Mouse (Mus musculus) limb, embryonic 15.5 days (tissue): ENCODE measurements around the gene Dram1. TPM values are rescaled to one million over a fixed set of nuclear protein-coding genes. Genes with fewer than 3 reads are reported as not detected.
"Not testable (repeated sequence)": the region's sequence is repeated elsewhere in the genome, so short reads cannot be mapped to it uniquely, and the experiment has no call there.

Experiments used
- ATAC-seq: fragments of 200-750 bp; cut with Nextera tagmentation; 2 replicates; pipeline ENCODE4 v1.8.0; 2017; ENCODE audit warnings: low read depth, moderate TSS enrichment; ENCODE audit not compliant: insufficient number of reproducible peaks, low FRiP score, low TSS enrichment
- H3K27ac ChIP-seq: fragments of 300-500 bp; sonication (generic); 2 replicates; pipeline ENCODE4 v1.5.1; 2015; ENCODE audit warnings: moderate library complexity, mild to moderate bottlenecking, inconsistent platforms
- H3K27me3 ChIP-seq: fragments of 300-500 bp; sonication (generic); 2 replicates; pipeline ENCODE4 v1.6.1; 2015; ENCODE audit warnings: inconsistent platforms
- H3K36me3 ChIP-seq: fragments of 300-500 bp; sonication (generic); 2 replicates; pipeline ENCODE4 v1.6.1; 2015; ENCODE audit warnings: inconsistent platforms
- H3K4me1 ChIP-seq: fragments of 300-500 bp; sonication (generic); 2 replicates; pipeline ENCODE4 v1.6.1; 2015; ENCODE audit warnings: inconsistent platforms
- H3K4me2 ChIP-seq: fragments of 300-500 bp; sonication (generic); 2 replicates; pipeline ENCODE4 v1.6.1; 2015; ENCODE audit warnings: mild to moderate bottlenecking, inconsistent platforms
- H3K4me3 ChIP-seq: fragments of 300-500 bp; sonication (generic); 2 replicates; pipeline ENCODE4 v1.5.1; 2015; ENCODE audit warnings: mild to moderate bottlenecking, inconsistent platforms
- H3K9ac ChIP-seq: fragments of 300-500 bp; sonication (generic); 2 replicates; pipeline ENCODE4 v1.6.1; 2015; ENCODE audit warnings: inconsistent platforms
- H3K9me3 ChIP-seq: fragments of 300-500 bp; sonication (generic); 2 replicates; pipeline ENCODE4 v1.6.1; 2016; ENCODE audit warnings: inconsistent platforms
- WGBS: fragments of 180-500 bp; shearing (Covaris S2); methylation state at CpG from one replicate; pipeline ENCODE4 v1.1.7; 2015; 5-methylcytosine and 5-hydroxymethylcytosine counted together
- polyA plus RNA-seq: library from polyadenylated mRNA; unstranded; fragments of >200 nt; fragmentation: Nextera tagmentation; extraction: Ambion mirVana; gene quantifications from 2 replicates; pipeline ENCODE4 v1.2.1, GENCODE M21; 2015

Dram1 gene
- polyA plus RNA-seq, 1 experiment from 2014 or later = 1.5 TPM

GRCm38 (mm10) chr10:88383479-88383878, 4.6 kb upstream of the Dram1 start:
- Histone ChIP-seq H3K9ac (no peak overlapping the region), H3K27ac (no peak overlapping the region), H3K4me3 (no peak overlapping the region), H3K4me1 (peaks cover 18% of the 10 kb centered on the region), H3K36me3 (no peaks in the 10 kb centered on the region), H3K4me2 (no peak overlapping the region), H3K27me3 (no peaks in the 10 kb centered on the region), H3K9me3 (no peaks in the 10 kb centered on the region)
- no peak for ATAC-seq
- 69% methylated on average over 4 of the region's 4 CpGs for WGBS

GRCm38 (mm10) chr10:88382009-88382408, 3.1 kb upstream of the Dram1 start:
- H3K9ac ChIP-seq = no peak overlapping the region
- WGBS = 49% methylated on average over 6 of the region's 6 CpGs

GRCm38 (mm10) chr10:88381286-88381685, 2.4 kb upstream of the Dram1 start:
- no peak overlapping the region for H3K4me2 ChIP-seq
- peaks cover 18% of the 10 kb centered on the region for H3K4me1 ChIP-seq
- no peak overlapping the region for H3K4me3 ChIP-seq
- 80% methylated on average over 4 of the region's 4 CpGs for WGBS
- no peak for ATAC-seq
- H3K27me3 ChIP-seq = no peaks in the 10 kb centered on the region
- no peak overlapping the region for H3K27ac ChIP-seq
- no peaks in the 10 kb centered on the region for H3K9me3 ChIP-seq
- no peaks in the 10 kb centered on the region for H3K36me3 ChIP-seq
- no peak overlapping the region for H3K9ac ChIP-seq

More at GRCm38 (mm10) chr10:88382009-88382408, 3.1 kb upstream of the Dram1 start:
- Histone ChIP-seq H3K9me3 (no peaks in the 10 kb centered on the region), H3K27me3 (no peaks in the 10 kb centered on the region), H3K4me2 (no peak overlapping the region), H3K27ac (no peak overlapping the region), H3K36me3 (no peaks in the 10 kb centered on the region), H3K4me3 (no peak overlapping the region), H3K4me1 (peaks cover 18% of the 10 kb centered on the region)
- ATAC-seq = no peak

- H3K27me3 ChIP-seq = no peaks in the 10 kb centered on the region
- H3K4me2 ChIP-seq = peak overlapping the region; percentile 89
- no peak overlapping the region for H3K27ac ChIP-seq
- H3K9ac ChIP-seq = no peak overlapping the region
- H3K4me1 ChIP-seq = peaks cover 18% of the 10 kb centered on the region
- H3K36me3 ChIP-seq = no peaks in the 10 kb centered on the region
- H3K9me3 ChIP-seq = no peaks in the 10 kb centered on the region
- peak overlapping the region; percentile 86 for H3K4me3 ChIP-seq
- ATAC-seq = no peak
- 35% methylated on average over 14 of the region's 14 CpGs for WGBS
These were observed 1.7 kb upstream of the Dram1 start for GRCm38 (mm10) chr10:88380430-88381060.

GRCm38 (mm10) chr10:88380002-88380401, 1.1 kb upstream of the Dram1 start:
- no peak for ATAC-seq
- 2% methylated on average over 11 of the region's 11 CpGs for whole genome bisulfite sequencing

GRCm38 (mm10) chr10:88377666-88378065, 1.2 kb downstream of the Dram1 start:
- no peak overlapping the region for H3K4me2 ChIP-seq
- WGBS = 86% methylated on average over 4 of the region's 4 CpGs
- no peaks in the 10 kb centered on the region for H3K9me3 ChIP-seq
- no peak overlapping the region for H3K9ac ChIP-seq
- ATAC-seq = no peak
- H3K27me3 ChIP-seq = no peaks in the 10 kb centered on the region
- no peak overlapping the region for H3K27ac ChIP-seq
- H3K4me3 ChIP-seq = no peak overlapping the region
- H3K4me1 ChIP-seq = peaks cover 18% of the 10 kb centered on the region
- H3K36me3 ChIP-seq = no peaks in the 10 kb centered on the region

More at GRCm38 (mm10) chr10:88380002-88380401, 1.1 kb upstream of the Dram1 start:
- Histone ChIP-seq H3K36me3 (no peaks in the 10 kb centered on the region), H3K9me3 (no peaks in the 10 kb centered on the region), H3K4me2 (peak overlapping the region; percentile 89), H3K27me3 (no peaks in the 10 kb centered on the region), H3K4me3 (peak overlapping the region; percentile 86), H3K9ac (peak overlapping the region; percentile 63; the same call in 1 of the 2 replicates), H3K27ac (no peak overlapping the region), H3K4me1 (peaks cover 18% of the 10 kb centered on the region)

GRCm38 (mm10) chr10:88376770-88377169, 2.1 kb downstream of the Dram1 start:
- H3K27me3 ChIP-seq = no peaks in the 10 kb centered on the region
- H3K9ac ChIP-seq = no peak overlapping the region
- ATAC-seq = no peak
- no peaks in the 10 kb centered on the region for H3K36me3 ChIP-seq
- no peak overlapping the region for H3K4me2 ChIP-seq
- H3K4me3 ChIP-seq = no peak overlapping the region
- 4% methylated on average over 11 of the region's 11 CpGs for WGBS
- H3K27ac ChIP-seq = no peak overlapping the region
- H3K4me1 ChIP-seq = peaks cover 18% of the 10 kb centered on the region
- H3K9me3 ChIP-seq = no peaks in the 10 kb centered on the region

- H3K4me3 ChIP-seq = no peak overlapping the region
- peaks cover 5% of the 10 kb centered on the region for H3K4me1 ChIP-seq
- no peak for ATAC-seq
- H3K9ac ChIP-seq = no peak overlapping the region
- no peak overlapping the region for H3K27ac ChIP-seq
- no peaks in the 10 kb centered on the region for H3K36me3 ChIP-seq
- WGBS = 30% methylated on average over 10 of the region's 10 CpGs
- H3K27me3 ChIP-seq = no peaks in the 10 kb centered on the region
- no peaks in the 10 kb centered on the region for H3K9me3 ChIP-seq
- no peak overlapping the region for H3K4me2 ChIP-seq
These were observed 3.9 kb downstream of the Dram1 start for GRCm38 (mm10) chr10:88374984-88375383.

- not testable (repeated sequence) for H3K9me3 ChIP-seq, H3K4me2 ChIP-seq, ATAC-seq, H3K27ac ChIP-seq, H3K27me3 ChIP-seq, H3K4me1 ChIP-seq, H3K4me3 ChIP-seq, H3K9ac ChIP-seq, H3K36me3 ChIP-seq
- 78% methylated on average over 2 of the region's 2 CpGs for WGBS
These were observed 5.9 kb downstream of the Dram1 start for GRCm38 (mm10) chr10:88372945-88373344.

GRCm38 (mm10) chr10:88372436-88372835, 6.4 kb downstream of the Dram1 start:
- Histone ChIP-seq H3K9me3 (no peaks in the 10 kb centered on the region), H3K27ac (no peak overlapping the region), H3K27me3 (no peaks in the 10 kb centered on the region), H3K9ac (no peak overlapping the region), H3K4me1 (no peaks in the 10 kb centered on the region), H3K36me3 (no peaks in the 10 kb centered on the region), H3K4me3 (no peak overlapping the region), H3K4me2 (no peak overlapping the region)
- ATAC-seq = no peak
- WGBS = 85% methylated on average over 4 of the region's 4 CpGs

GRCm38 (mm10) chr10:88371793-88372192, 7.1 kb downstream of the Dram1 start:
- no peaks in the 10 kb centered on the region for H3K4me1 ChIP-seq

GRCm38 (mm10) chr10:88369233-88369632, 9.6 kb downstream of the Dram1 start:
- no peaks in the 10 kb centered on the region for H3K27me3 ChIP-seq
- no peaks in the 10 kb centered on the region for H3K4me1 ChIP-seq
- H3K9me3 ChIP-seq = no peaks in the 10 kb centered on the region
- H3K36me3 ChIP-seq = no peaks in the 10 kb centered on the region
- no peak overlapping the region for H3K9ac ChIP-seq
- H3K4me3 ChIP-seq = no peak overlapping the region
- ATAC-seq = no peak
- WGBS = 51% methylated on average over 4 of the region's 4 CpGs
- no peak overlapping the region for H3K4me2 ChIP-seq
- no peak overlapping the region for H3K27ac ChIP-seq

More at GRCm38 (mm10) chr10:88371793-88372192, 7.1 kb downstream of the Dram1 start:
- Histone ChIP-seq H3K27ac (no peak overlapping the region), H3K9me3 (no peaks in the 10 kb centered on the region), H3K4me2 (no peak overlapping the region), H3K36me3 (no peaks in the 10 kb centered on the region), H3K9ac (no peak overlapping the region), H3K27me3 (no peaks in the 10 kb centered on the region), H3K4me3 (no peak overlapping the region)
- 5% methylated on average over 2 of the region's 2 CpGs for WGBS
- no peak for ATAC-seq

GRCm38 (mm10) chr10:88364221-88364620, 14.7 kb downstream of the Dram1 start:
- H3K4me1 ChIP-seq = no peaks in the 10 kb centered on the region
- no peaks in the 10 kb centered on the region for H3K9me3 ChIP-seq
- H3K27me3 ChIP-seq = no peaks in the 10 kb centered on the region
- H3K4me2 ChIP-seq = no peak overlapping the region
- no peak for ATAC-seq
- H3K27ac ChIP-seq = no peak overlapping the region
- WGBS = 78% methylated on average over 3 of the region's 3 CpGs
- no peak overlapping the region for H3K4me3 ChIP-seq
- H3K36me3 ChIP-seq = no peaks in the 10 kb centered on the region
- no peak overlapping the region for H3K9ac ChIP-seq
